Comparison of ENCODE assay signal across 8 mouse cellular contexts in the genomic region with DNA sequence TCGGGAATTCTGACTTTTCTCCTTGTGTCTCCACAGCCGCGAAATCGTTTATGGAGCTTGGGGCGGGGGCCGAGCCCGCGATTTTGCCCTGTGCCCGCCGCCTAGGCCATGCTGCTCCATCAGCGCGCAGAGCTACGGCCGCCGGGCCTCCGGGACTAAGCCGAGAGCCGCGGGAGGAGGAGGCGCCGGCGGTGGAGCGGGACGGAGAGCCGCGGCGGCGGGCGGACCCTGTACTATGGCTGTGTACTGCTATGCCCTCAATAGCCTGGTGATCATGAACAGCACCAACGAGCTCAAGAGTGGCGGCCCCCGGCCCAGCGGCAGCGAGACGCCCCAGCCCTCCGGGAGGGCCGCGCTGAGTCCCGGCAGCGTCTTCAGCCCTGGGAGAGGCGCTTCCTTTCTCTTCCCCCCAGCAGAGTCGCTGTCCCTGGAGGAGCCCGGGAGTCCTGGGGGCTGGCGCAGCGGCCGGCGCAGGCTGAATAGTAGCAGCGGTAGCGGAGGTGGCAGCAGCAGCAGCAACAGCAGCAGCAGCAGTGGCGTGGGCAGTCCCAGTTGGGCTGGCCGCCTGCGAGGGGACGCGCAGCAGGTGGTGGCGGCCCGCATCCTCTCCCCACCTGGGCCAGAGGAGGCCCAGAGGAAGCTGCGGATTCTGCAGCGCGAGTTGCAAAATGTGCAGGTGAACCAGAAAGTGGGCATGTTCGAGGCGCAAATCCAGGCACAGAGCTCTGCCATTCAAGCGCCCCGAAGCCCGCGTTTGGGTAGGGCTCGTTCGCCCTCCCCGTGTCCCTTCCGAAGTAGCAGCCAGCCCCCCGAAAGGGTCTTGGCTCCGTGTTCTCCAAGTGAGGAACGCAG. TPM values are rescaled to one million over a fixed set of nuclear protein-coding genes. Genes with fewer than 3 reads are reported as not detected.
DNase-seq lines count a peak whose midpoint lies in the region; ATAC-seq and TF ChIP-seq lines count a peak whose summit lies in the region.

No protein-coding gene starts in this region.

- no peaks in the 10 kb centered on the region for H3K9me3 ChIP-seq in embryonic facial prominence, embryonic 11.5 days (replicated peaks; ENCODE audit: control insufficient read depth, low read length)
- no peaks in the 10 kb centered on the region for H3K9me3 ChIP-seq in hindbrain, embryonic 11.5 days (ENCODE audit: control insufficient read depth, low read length)
- H3K9me3 ChIP-seq in midbrain, embryonic 15.5 days, result no peaks in the 10 kb centered on the region

- H3K36me3 ChIP-seq in embryonic facial prominence, embryonic 11.5 days (replicated peaks; ENCODE audit: control insufficient read depth, insufficient read depth, low read depth, low read length), result no peaks in the 10 kb centered on the region; the same call in 1 of the 2 replicates
- H3K36me3 ChIP-seq in hindbrain, embryonic 11.5 days (ENCODE audit: control insufficient read depth, insufficient read depth, low read length), result no peaks in the 10 kb centered on the region
- H3K36me3 ChIP-seq in midbrain, embryonic 15.5 days (replicated peaks), result no peaks in the 10 kb centered on the region

- TF ChIP-seq CTCF in gastrocnemius, adult 2 months (IDR thresholded peaks at IDR 0.05), result no peak

- peak overlapping the region; percentile 72 for H3K9ac ChIP-seq in embryonic facial prominence, embryonic 11.5 days (replicated peaks; ENCODE audit: low read length)
- H3K9ac ChIP-seq in hindbrain, embryonic 11.5 days (ENCODE audit: low read depth, low read length), result peak overlapping the region; percentile 42
- H3K9ac ChIP-seq in midbrain, embryonic 15.5 days, result peak overlapping the region; percentile 59

- intact Hi-C loops in gastrocnemius, adult 2 months (cut with DNase I), result loop anchor here (5.0 kb wide), 2 partner anchors 55 to 75 kb away; no protein-coding TSS in a partner anchor
- intact Hi-C loops in left cerebral cortex, postnatal 14 days (cut with DNase I), result loop anchor here (5.0 kb wide), 4 partner anchors 35 to 75 kb away; no protein-coding TSS in a partner anchor

- 1% methylated on average over 69 of the region's 72 CpGs for WGBS in embryonic facial prominence, embryonic 11.5 days
- WGBS in hindbrain, embryonic 11.5 days, result 1% methylated on average over 65 of the region's 72 CpGs
- 1% methylated on average over 72 of the region's 72 CpGs for WGBS in midbrain, embryonic 15.5 days

- peak overlapping the region; percentile 91 for H3K4me3 ChIP-seq in gastrocnemius, adult 2 months
- peak overlapping the region; percentile 60 for H3K4me3 ChIP-seq in embryonic facial prominence, embryonic 11.5 days (ENCODE audit: low read depth, low read length)
- peak overlapping the region; percentile 46 for H3K4me3 ChIP-seq in hindbrain, embryonic 11.5 days (ENCODE audit: low read depth, low read length)
- peak overlapping the region; percentile 52 for H3K4me3 ChIP-seq in midbrain, embryonic 15.5 days

- peaks cover 9% of the 10 kb centered on the region; the same call in 1 of the 2 replicates for H3K27me3 ChIP-seq in embryonic facial prominence, embryonic 11.5 days (ENCODE audit: control insufficient read depth, insufficient read depth, low read length)
- H3K27me3 ChIP-seq in hindbrain, embryonic 11.5 days (ENCODE audit: control insufficient read depth, insufficient read depth, low read length), result peaks cover 14% of the 10 kb centered on the region
- peaks cover 21% of the 10 kb centered on the region for H3K27me3 ChIP-seq in midbrain, embryonic 15.5 days (replicated peaks)

- H3K27ac ChIP-seq in gastrocnemius, adult 2 months, result peak overlapping the region; percentile 95
- H3K27ac ChIP-seq in embryonic facial prominence, embryonic 11.5 days (replicated peaks; ENCODE audit: low read depth, low read length), result no peak overlapping the region
- H3K27ac ChIP-seq in hindbrain, embryonic 11.5 days (ENCODE audit: low read depth, low read length), result no peak overlapping the region
- H3K27ac ChIP-seq in midbrain, embryonic 15.5 days, result no peak overlapping the region

- peak; percentile 50 for DNase-seq in gastrocnemius, adult 2 months
- DNase-seq in gastrocnemius, adult 18-20 months (ENCODE audit: low spot score), result no peak
- DNase-seq in ZHBTc4 (ENCODE audit: low read depth, low spot score), result peak; percentile 79
- peak; percentile 36 for DNase-seq in embryonic facial prominence, embryonic 11.5 days (ENCODE audit: low spot score)
- DNase-seq in hindbrain, embryonic 11.5 days (ENCODE audit: low spot score), result peak; percentile 65
- peak; percentile 52 to 55 for DNase-seq in left cerebral cortex, postnatal 14 days (ENCODE audit: low spot score in 2 of 2)
- peak; percentile 45 to 63 for DNase-seq in thymus, adult 18-20 months

- 0 out of 2 replicates have a peak, but pooled peaks have one; percentile 24 for ATAC-seq in embryonic facial prominence, embryonic 11.5 days (replicated peaks; ENCODE audit: insufficient number of reproducible peaks, low FRiP score, low TSS enrichment, low read depth)
- ATAC-seq in hindbrain, embryonic 11.5 days (ENCODE audit: low FRiP score), result peak; percentile 49
- ATAC-seq in midbrain, embryonic 15.5 days (replicated peaks), result peak; percentile 49

- peaks cover 11% of the 10 kb centered on the region for H3K4me1 ChIP-seq in embryonic facial prominence, embryonic 11.5 days (ENCODE audit: control insufficient read depth, insufficient read depth, low read length)
- peaks cover 10% of the 10 kb centered on the region; the same call in 1 of the 2 replicates for H3K4me1 ChIP-seq in hindbrain, embryonic 11.5 days (replicated peaks; ENCODE audit: control insufficient read depth, insufficient read depth, low read length)
- peaks cover 40% of the 10 kb centered on the region for H3K4me1 ChIP-seq in midbrain, embryonic 15.5 days

- H3K4me2 ChIP-seq in embryonic facial prominence, embryonic 11.5 days (ENCODE audit: low read depth, low read length), result peak overlapping the region; percentile 99
- peak overlapping the region; percentile 90 for H3K4me2 ChIP-seq in hindbrain, embryonic 11.5 days (replicated peaks; ENCODE audit: low read depth, low read length)
- H3K4me2 ChIP-seq in midbrain, embryonic 15.5 days, result peak overlapping the region; percentile 87

RNA-seq across cellular contexts. Expression of gene Itpkb, which starts 2.0 kb away (rescaled TPM):
- total RNA-seq in gastrocnemius, adult 2 months (2021), result 10 to 100 TPM; 14.7 to 22.7 TPM
- 10 to 100 TPM; 11.3 to 21.8 TPM for total RNA-seq in gastrocnemius, adult 18-20 months (2021)
- 3.4 and 3.8 TPM in 2 replicates for polyA plus RNA-seq in embryonic facial prominence, embryonic 11.5 days (2014; fragmentation: Nextera tagmentation; extraction: Ambion mirVana)
- 2.9 and 4.3 TPM in 2 replicates for polyA plus RNA-seq in hindbrain, embryonic 11.5 days (2014; fragmentation: Nextera tagmentation; extraction: Ambion mirVana)
- total RNA-seq in left cerebral cortex, postnatal 14 days (2021), result 10 to 100 TPM; 14.0 to 14.3 TPM
- polyA plus RNA-seq in midbrain, embryonic 15.5 days (2015; fragmentation: Nextera tagmentation; extraction: Ambion mirVana), result 2.5 and 3.0 TPM in 2 replicates
